Mouse (Mus musculus) heart, embryonic 14.5 days (tissue): Measurements from ENCODE around the gene Hmgxb4. TPM values are rescaled to one million over a fixed set of nuclear protein-coding genes. Genes with fewer than 3 reads are reported as not detected.

Experiments used
- ATAC-seq: fragments of 200-750 bp; cut with Nextera tagmentation; 2 replicates; pipeline ENCODE4 v1.8.0; 2017; ENCODE audit warnings: low read depth, moderate TSS enrichment; ENCODE audit not compliant: insufficient number of reproducible peaks, insufficient read depth, low FRiP score
- H3K27ac ChIP-seq, 2 experiments: fragments of 200-500 bp in 1 of 2; fragments of 300-500 bp in 1 of 2; sonication (generic) in 1 of 2; replicated peaks in 1 of 2; 2 replicates each; pipeline ENCODE4 v1.5.1; 2012 to 2014; ENCODE audit warnings: low read depth in 2 of 2, low read length in 2 of 2, control low read depth in 1 of 2, mild to moderate bottlenecking in 1 of 2, mixed read lengths in 1 of 2; ENCODE audit not compliant: control insufficient read depth in 1 of 2, insufficient read depth in 1 of 2
- H3K27me3 ChIP-seq: fragments of 300-500 bp; sonication (generic); 2 replicates; pipeline ENCODE4 v1.6.1; 2014; ENCODE audit warnings: mild to moderate bottlenecking, low read length, control low read depth; ENCODE audit not compliant: control insufficient read depth, insufficient read depth
- H3K36me3 ChIP-seq: fragments of 300-500 bp; sonication (generic); 2 replicates; pipeline ENCODE4 v1.6.1; 2014; ENCODE audit warnings: mild to moderate bottlenecking, control low read depth, low read length, mixed read lengths; ENCODE audit not compliant: control insufficient read depth, insufficient read depth
- H3K4me1 ChIP-seq, 2 experiments: fragments of 200-500 bp in 1 of 2; fragments of 300-500 bp in 1 of 2; sonication (generic) in 1 of 2; 2 replicates each; pipeline ENCODE4 v1.6.1; 2012 to 2014; ENCODE audit warnings: low read length in 2 of 2, control low read depth in 1 of 2, mixed read lengths in 1 of 2; ENCODE audit not compliant: control insufficient read depth in 2 of 2, insufficient read depth in 2 of 2
- H3K4me2 ChIP-seq: fragments of 300-500 bp; sonication (generic); 2 replicates; pipeline ENCODE4 v1.6.1; 2014; ENCODE audit warnings: mild to moderate bottlenecking, low read length
- H3K4me3 ChIP-seq, 2 experiments: fragments of 200-500 bp in 1 of 2; fragments of 300-500 bp in 1 of 2; sonication (generic) in 1 of 2; 2 replicates each; pipeline ENCODE4 v1.5.1; 2012 to 2014; ENCODE audit warnings: low read length in 2 of 2, mild to moderate bottlenecking in 2 of 2, control low read depth in 1 of 2, low read depth in 1 of 2, moderate library complexity in 1 of 2; ENCODE audit not compliant: control insufficient read depth in 1 of 2, insufficient read depth in 1 of 2
- H3K9ac ChIP-seq: fragments of 300-500 bp; sonication (generic); 2 replicates; pipeline ENCODE4 v1.6.1; 2014; ENCODE audit warnings: mild to moderate bottlenecking, low read length
- H3K9me3 ChIP-seq: fragments of 300-500 bp; sonication (generic); 2 replicates; pipeline ENCODE4 v1.6.1; 2016; ENCODE audit warnings: low read length, control low read depth; ENCODE audit not compliant: control insufficient read depth
- WGBS: fragments of 180-500 bp; shearing (Covaris S2); extraction: QIAGEN DNeasy Blood & Tissue Kit; methylation state at CpG from one replicate; pipeline ENCODE4 v1.1.7; 2014; 5-methylcytosine and 5-hydroxymethylcytosine counted together
- polyA plus RNA-seq: library from polyadenylated mRNA; unstranded; fragments of >200 nt; fragmentation: Nextera tagmentation; extraction: Ambion mirVana; gene quantifications from 2 replicates; pipeline ENCODE4 v1.2.1, GENCODE M21; 2014

The Hmgxb4 gene
- polyA plus RNA-seq, 1 experiment from 2014 or later: 25.7 TPM

DNA sequence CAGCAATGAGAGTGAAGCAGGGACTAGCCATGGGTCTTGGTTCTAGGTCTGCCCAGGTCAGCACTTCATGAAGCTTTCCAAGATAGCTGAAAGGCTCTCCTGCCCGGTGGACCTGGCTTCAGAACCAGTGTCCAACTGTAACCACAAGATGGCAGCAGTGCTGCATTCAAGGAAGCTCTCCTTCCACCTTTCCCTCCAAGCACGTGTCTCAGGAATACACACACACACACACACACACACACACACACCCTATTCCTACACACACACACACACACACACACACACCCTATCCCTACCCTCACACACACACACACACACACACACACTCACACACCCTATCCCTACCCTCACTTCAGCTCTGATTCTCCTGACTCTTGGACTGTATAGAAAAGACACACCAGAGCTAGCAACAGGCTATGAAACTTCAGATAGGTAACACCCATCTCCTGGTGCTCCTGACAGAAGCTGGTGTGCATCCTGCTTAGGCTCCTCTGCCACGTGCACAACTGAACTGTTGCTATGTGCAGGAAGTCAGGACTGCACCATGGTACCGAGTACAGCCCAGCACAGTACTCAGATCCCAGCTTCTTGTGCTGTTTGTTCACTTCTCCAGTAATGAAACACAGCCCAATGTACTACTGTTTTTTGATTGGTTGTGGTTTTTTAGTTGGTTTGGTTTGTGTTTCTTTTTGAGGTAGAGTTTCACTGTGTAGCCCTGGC, 78.6 kb downstream of the Hmgxb4 start:
- WGBS: 30% methylated on average over 4 of the region's 4 CpGs
- H3K36me3 ChIP-seq: peaks cover 18% of the 10 kb centered on the region

GRCm38 (mm10) chr8:75074876-75075275, 81.7 kb downstream of the Hmgxb4 start:
- no peak overlapping the region for H3K27ac ChIP-seq
- H3K36me3 ChIP-seq: no peaks in the 10 kb centered on the region
- no peaks in the 10 kb centered on the region for H3K27me3 ChIP-seq
- no peak overlapping the region for H3K9ac ChIP-seq
- H3K4me2 ChIP-seq: no peak overlapping the region
- H3K4me1 ChIP-seq: no peaks in the 10 kb centered on the region
- no peak for ATAC-seq
- 90% methylated on average over 1 of the region's 1 CpGs for WGBS
- H3K4me3 ChIP-seq: no peak overlapping the region
- H3K9me3 ChIP-seq: no peaks in the 10 kb centered on the region

More for the DNA sequence above, 78.6 kb downstream of the Hmgxb4 start:
- H3K9me3 ChIP-seq: no peaks in the 10 kb centered on the region
- no peak overlapping the region for H3K27ac ChIP-seq
- H3K4me3 ChIP-seq: no peak overlapping the region
- H3K4me2 ChIP-seq: no peak overlapping the region
- no peaks in the 10 kb centered on the region for H3K4me1 ChIP-seq
- ATAC-seq: peak; percentile 37
- no peaks in the 10 kb centered on the region for H3K27me3 ChIP-seq
- no peak overlapping the region for H3K9ac ChIP-seq

- no peak overlapping the region for H3K27ac ChIP-seq
- no peaks in the 10 kb centered on the region for H3K4me1 ChIP-seq
- H3K9me3 ChIP-seq: no peaks in the 10 kb centered on the region
- no peak overlapping the region for H3K9ac ChIP-seq
- H3K36me3 ChIP-seq: no peaks in the 10 kb centered on the region
- H3K27me3 ChIP-seq: no peaks in the 10 kb centered on the region
- H3K4me2 ChIP-seq: no peak overlapping the region
- whole genome bisulfite sequencing: 69% methylated on average over 1 of the region's 1 CpGs
- ATAC-seq: no peak
- no peak overlapping the region for H3K4me3 ChIP-seq
These were observed 85.1 kb downstream of the Hmgxb4 start for GRCm38 (mm10) chr8:75078215-75078614.

GRCm38 (mm10) chr8:75078851-75079250, 85.7 kb downstream of the Hmgxb4 start:
- H3K4me2 ChIP-seq: no peak overlapping the region
- WGBS: 91% methylated on average over 9 of the region's 9 CpGs
- no peaks in the 10 kb centered on the region for H3K36me3 ChIP-seq
- H3K9me3 ChIP-seq: no peaks in the 10 kb centered on the region
- no peak overlapping the region for H3K27ac ChIP-seq
- H3K9ac ChIP-seq: no peak overlapping the region
- no peak for ATAC-seq
- H3K4me1 ChIP-seq: no peaks in the 10 kb centered on the region; a peak in 1 of 4 replicates
- H3K4me3 ChIP-seq: no peak overlapping the region
- no peaks in the 10 kb centered on the region for H3K27me3 ChIP-seq

Other genes starting within 250 kb of the Hmgxb4 start
- gene Isx, start 120.2 kb upstream of the Hmgxb4 start, polyA plus RNA-seq: 0.20 TPM in 1 of 2 replicates, not detected in the other
- 42.6 and 45.9 TPM in 2 replicates for gene Tom1, start 40.3 kb downstream of the Hmgxb4 start, polyA plus RNA-seq
- 14.6 and 19.0 TPM in 2 replicates for gene Hmox1, start 100.3 kb downstream of the Hmgxb4 start, polyA plus RNA-seq
- gene Mcm5, start 116.2 kb downstream of the Hmgxb4 start, polyA plus RNA-seq: 63.7 and 71.7 TPM in 2 replicates
- 0.57 and 0.67 TPM in 2 replicates for gene Rasd2, start 220.6 kb downstream of the Hmgxb4 start, polyA plus RNA-seq